Mouse (Mus musculus) liver, embryonic 11.5 days (tissue): ENCODE results near the gene Foxk2. TPM values are rescaled to one million over a fixed set of nuclear protein-coding genes. Genes with fewer than 3 reads are reported as not detected.

Source experiments
- ATAC-seq: fragments of 200-750 bp; cut with Nextera tagmentation; replicated peaks from 2 replicates; pipeline ENCODE4 v1.8.0; 2017; ENCODE audit warnings: moderate number of reproducible peaks, mild to moderate bottlenecking, moderate TSS enrichment, moderate library complexity; ENCODE audit not compliant: low FRiP score
- DNase-seq: peaks from one replicate; pipeline ENCODE4 v3.0.0-alpha.2; 2017; ENCODE audit warnings: low spot score
- H3K27ac ChIP-seq: fragments of 300-500 bp; sonication (generic); 2 replicates; pipeline ENCODE4 v1.5.1; 2014; ENCODE audit warnings: mild to moderate bottlenecking, low read depth, low read length, control low read depth
- H3K27me3 ChIP-seq: fragments of 300-500 bp; sonication (generic); replicated peaks from 2 replicates; pipeline ENCODE4 v1.6.1; 2014; ENCODE audit warnings: low read length, mixed read lengths; ENCODE audit not compliant: control insufficient read depth, insufficient read depth
- H3K36me3 ChIP-seq: fragments of 300-500 bp; sonication (generic); 2 replicates; pipeline ENCODE4 v1.6.1; 2014; ENCODE audit warnings: mild to moderate bottlenecking, low read length, moderate library complexity, mixed read lengths; ENCODE audit not compliant: control insufficient read depth, insufficient read depth
- H3K4me1 ChIP-seq: fragments of 300-500 bp; sonication (generic); replicated peaks from 2 replicates; pipeline ENCODE4 v1.6.1; 2014; ENCODE audit warnings: low read length, mixed read lengths; ENCODE audit not compliant: control insufficient read depth, insufficient read depth
- H3K4me2 ChIP-seq: fragments of 300-500 bp; sonication (generic); 2 replicates; pipeline ENCODE4 v1.6.1; 2014; ENCODE audit warnings: mild to moderate bottlenecking, control low read depth, moderate library complexity
- H3K4me3 ChIP-seq: fragments of 300-500 bp; sonication (generic); 2 replicates; pipeline ENCODE4 v1.5.1; 2014; ENCODE audit warnings: low read depth, low read length, control low read depth
- H3K9ac ChIP-seq: fragments of 300-500 bp; sonication (generic); 2 replicates; pipeline ENCODE4 v1.6.1; 2014; ENCODE audit warnings: low read depth, low read length, control low read depth
- H3K9me3 ChIP-seq: fragments of 300-500 bp; sonication (generic); 2 replicates; pipeline ENCODE4 v1.6.1; 2016; ENCODE audit warnings: low read length, inconsistent platforms, mixed read lengths; ENCODE audit not compliant: control insufficient read depth
- WGBS: fragments of 180-500 bp; shearing (Covaris S2); extraction: QIAGEN DNeasy Blood & Tissue Kit; methylation state at CpG from one replicate; pipeline ENCODE4 v1.1.7; 2014; 5-methylcytosine and 5-hydroxymethylcytosine counted together
- polyA plus RNA-seq: library from polyadenylated mRNA; unstranded; fragments of >200 nt; fragmentation: Nextera tagmentation; extraction: Ambion mirVana; gene quantifications from 2 replicates; pipeline ENCODE4 v1.2.1, GENCODE M21; 2014

Foxk2 gene
- polyA plus RNA-seq, 1 experiment from 2014 or later: 10.7 TPM

GRCm38 (mm10) chr11:121231628-121232291, 28.0 kb upstream of the Foxk2 start:
- peak overlapping the region; percentile 80 for H3K27ac ChIP-seq
- no peak for DNase-seq
- H3K9ac ChIP-seq: no peak overlapping the region
- H3K4me1 ChIP-seq: peaks cover 43% of the 10 kb centered on the region
- no peaks in the 10 kb centered on the region for H3K9me3 ChIP-seq
- ATAC-seq: no peak
- H3K36me3 ChIP-seq: no peaks in the 10 kb centered on the region
- H3K27me3 ChIP-seq: no peaks in the 10 kb centered on the region
- 38% methylated on average over 4 of the region's 4 CpGs for WGBS
- H3K4me2 ChIP-seq: no peak overlapping the region
- H3K4me3 ChIP-seq: no peak overlapping the region

- Histone ChIP-seq H3K4me2 (peak overlapping the region; percentile 12; the same call in 1 of the 2 replicates), H3K4me1 (peaks cover 41% of the 10 kb centered on the region), H3K4me3 (no peak overlapping the region), H3K9ac (0 out of 2 replicates have a peak overlapping the region, but pooled peaks have one; percentile 40), H3K27me3 (no peaks in the 10 kb centered on the region), H3K27ac (no peak overlapping the region; the same call in 1 of the 2 replicates), H3K36me3 (no peaks in the 10 kb centered on the region), H3K9me3 (no peaks in the 10 kb centered on the region)
- 27% methylated on average over 4 of the region's 4 CpGs for WGBS
- ATAC-seq (no peak), DNase-seq (no peak)
Observed at GRCm38 (mm10) chr11:121232706-121233105, 27.1 kb upstream of the Foxk2 start.

GRCm38 (mm10) chr11:121235475-121236238, 24.1 kb upstream of the Foxk2 start:
- Histone ChIP-seq H3K27ac (peak overlapping the region; percentile 99), H3K9me3 (no peaks in the 10 kb centered on the region), H3K4me1 (peaks cover 42% of the 10 kb centered on the region), H3K4me2 (peak overlapping the region; percentile 66), H3K27me3 (no peaks in the 10 kb centered on the region), H3K4me3 (peak overlapping the region; percentile 91), H3K9ac (peak overlapping the region; percentile 84), H3K36me3 (0 out of 2 replicates have a peak, but pooled peaks cover 4% of the 10 kb centered on the region)
- ATAC-seq (no peak), DNase-seq (no peak)
- WGBS: 22% methylated on average over 9 of the region's 9 CpGs

GRCm38 (mm10) chr11:121236564-121237344, 23.0 kb upstream of the Foxk2 start, which contains the start of gene Narf:
TSS of gene Narf (plus strand) at chr11:121237253.
- Histone ChIP-seq H3K4me1 (peaks cover 36% of the 10 kb centered on the region), H3K27me3 (no peaks in the 10 kb centered on the region), H3K4me3 (peak within 1 kb of the TSS; percentile 91), H3K36me3 (peaks cover 5% of the 10 kb centered on the region; the same call in 1 of the 2 replicates), H3K27ac (peak within 1 kb of the TSS; percentile 99), H3K4me2 (peak within 1 kb of the TSS; percentile 80), H3K9me3 (no peaks in the 10 kb centered on the region), H3K9ac (peak within 1 kb of the TSS; percentile 84)
- peak; percentile 96 for ATAC-seq
- WGBS: under 1% methylated on average over 50 of the region's 50 CpGs
- DNase-seq: peak; percentile 99

GRCm38 (mm10) chr11:121237345-121238128, 22.3 kb upstream of the Foxk2 start:
- Histone ChIP-seq H3K4me1 (peaks cover 30% of the 10 kb centered on the region), H3K9me3 (no peaks in the 10 kb centered on the region), H3K4me2 (peak overlapping the region; percentile 80), H3K27ac (peak overlapping the region; percentile 99), H3K4me3 (peak overlapping the region; percentile 91), H3K27me3 (no peaks in the 10 kb centered on the region), H3K9ac (peak overlapping the region; percentile 84), H3K36me3 (peaks cover 11% of the 10 kb centered on the region)
- 5% methylated on average over 28 of the region's 28 CpGs for WGBS
- DNase-seq (no peak), ATAC-seq (peak; percentile 19; the same call in 1 of the 2 replicates)

- no peaks in the 10 kb centered on the region for H3K9me3 ChIP-seq
- DNase-seq: no peak
- peak overlapping the region; percentile 91 for H3K4me3 ChIP-seq
- peak overlapping the region; percentile 80 for H3K4me2 ChIP-seq
- H3K9ac ChIP-seq: peak overlapping the region; percentile 64
- ATAC-seq: peak; percentile 66
- peaks cover 27% of the 10 kb centered on the region for H3K36me3 ChIP-seq
- H3K27ac ChIP-seq: peak overlapping the region; percentile 95
- H3K4me1 ChIP-seq: peaks cover 23% of the 10 kb centered on the region
- WGBS: 53% methylated on average over 2 of the region's 2 CpGs
- no peaks in the 10 kb centered on the region for H3K27me3 ChIP-seq
Observed at GRCm38 (mm10) chr11:121239669-121240068, 20.1 kb upstream of the Foxk2 start.

GRCm38 (mm10) chr11:121250196-121250595, 9.6 kb upstream of the Foxk2 start:
- H3K4me1 ChIP-seq: no peaks in the 10 kb centered on the region
- no peak overlapping the region for H3K9ac ChIP-seq
- DNase-seq (no peak), ATAC-seq (no peak)
- peaks cover 74% of the 10 kb centered on the region for H3K36me3 ChIP-seq
- no peaks in the 10 kb centered on the region for H3K9me3 ChIP-seq
- H3K4me3 ChIP-seq: no peak overlapping the region
- 92% methylated on average over 8 of the region's 8 CpGs for WGBS
- no peak overlapping the region for H3K4me2 ChIP-seq
- no peak overlapping the region for H3K27ac ChIP-seq
- H3K27me3 ChIP-seq: no peaks in the 10 kb centered on the region
